Mouse (Mus musculus) MEL (cell line): ENCODE results near the gene Psmd5.

Source experiments
- CHD1 ChIP-seq: IDR thresholded peaks from 2 replicates; pipeline ENCODE4 v1.6.1; 2012; ENCODE audit warnings: low read depth, mild to moderate bottlenecking, inconsistent platforms, low read length, improper control_type of control experiment
- MXI1 ChIP-seq: IDR thresholded peaks from 2 replicates; pipeline ENCODE4 v1.6.1; 2011; ENCODE audit warnings: mild to moderate bottlenecking, low read depth, low read length, improper control_type of control experiment
- POLR2A ChIP-seq, 2 experiments: IDR thresholded peaks; 2 replicates each; pipeline ENCODE4 v1.6.1; 2011 to 2012; ENCODE audit warnings: low read length in 2 of 2, mild to moderate bottlenecking in 2 of 2, control low read depth in 1 of 2, improper control_type of control experiment in 1 of 2, low read depth in 1 of 2, moderate library complexity in 1 of 2; ENCODE audit not compliant: control insufficient read depth in 1 of 2, insufficient read depth in 1 of 2, poor library complexity in 1 of 2
- POLR2AphosphoS2 ChIP-seq: IDR thresholded peaks from 2 replicates; pipeline ENCODE4 v1.6.1; 2011; ENCODE audit warnings: low read length, improper control_type of control experiment
- USF1 ChIP-seq: IDR thresholded peaks from 2 replicates; pipeline ENCODE4 v1.6.1; 2014; ENCODE audit warnings: low read depth, mild to moderate bottlenecking, inconsistent platforms, low read length, improper control_type of control experiment, moderate library complexity

- TF ChIP-seq MXI1 (no peak), POLR2AphosphoS2 (no peak), USF1 (no peak), CHD1 (no peak), POLR2A (IDR thresholded peaks at IDR 0.05; ENCODE audit: control insufficient read depth in 1 of 2, insufficient read depth in 1 of 2, low read depth in 1 of 2, low read length in 2 of 2, poor library complexity in 1 of 2) (no peak)
Observed at GRCm38 (mm10) chr2:34847702-34848101, 27.1 kb downstream of the Psmd5 start.
